Mouse (Mus musculus): ENCODE data around the gene Ncoa6. TPM values are rescaled to one million over a fixed set of nuclear protein-coding genes. Genes with fewer than 3 reads are reported as not detected.

The Ncoa6 gene
- polyA plus RNA-seq, 1 experiment from 2014 or later, result 29.9 TPM

GRCm38 (mm10) chr2:155381643-155382331 lies 91.9 kb downstream of the Ncoa6 start:
- H3K9ac ChIP-seq (ENCODE audit: low read length), result peak overlapping the region; percentile 98
- H3K4me3 ChIP-seq (ENCODE audit: low read depth, low read length), result peak overlapping the region; percentile 73
- peak overlapping the region; percentile 99 for H3K27ac ChIP-seq (ENCODE audit: low read depth, low read length)
- peaks cover 15% of the 10 kb centered on the region for H3K36me3 ChIP-seq (ENCODE audit: control insufficient read depth, insufficient read depth, low read length)
- WGBS, result 0% methylated on average over 68 of the region's 68 CpGs
- peak overlapping the region; percentile 84 for H3K4me2 ChIP-seq (ENCODE audit: low read length)
- peak; percentile 98 for DNase-seq (ENCODE audit: low spot score)
- H3K27me3 ChIP-seq (replicated peaks; ENCODE audit: control insufficient read depth, insufficient read depth, low read length), result no peaks in the 10 kb centered on the region
- peaks cover 24% of the 10 kb centered on the region for H3K4me1 ChIP-seq (ENCODE audit: control insufficient read depth, insufficient read depth, low read length)
- no peaks in the 10 kb centered on the region for H3K9me3 ChIP-seq (replicated peaks; ENCODE audit: control insufficient read depth, low read length)
- peak; percentile 93 for ATAC-seq

DNA sequence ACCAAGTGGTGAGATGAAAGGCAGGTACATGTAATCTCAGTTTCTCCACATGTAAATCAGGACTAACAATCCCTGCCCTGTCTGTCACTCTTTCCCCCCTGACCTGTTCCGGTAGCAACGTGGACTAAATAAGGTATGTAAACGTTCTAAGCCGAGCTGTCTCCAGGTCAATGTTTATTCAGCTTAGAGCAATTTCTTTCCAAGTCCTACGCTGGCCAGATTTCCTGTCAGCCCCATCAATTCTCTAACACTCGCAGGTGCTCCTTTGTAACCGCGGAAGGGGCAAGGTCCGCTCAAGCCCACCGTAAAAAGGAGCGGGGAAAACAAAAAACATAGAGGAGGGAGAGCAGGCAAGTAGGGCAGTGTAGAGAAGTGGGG lies 92.6 kb downstream of the Ncoa6 start:
- no peak for ATAC-seq
- H3K36me3 ChIP-seq (ENCODE audit: control insufficient read depth, insufficient read depth, low read length), result peaks cover 8% of the 10 kb centered on the region
- no peaks in the 10 kb centered on the region for H3K9me3 ChIP-seq (replicated peaks; ENCODE audit: control insufficient read depth, low read length)
- H3K27ac ChIP-seq (ENCODE audit: low read depth, low read length), result peak overlapping the region; percentile 99
- H3K4me1 ChIP-seq (ENCODE audit: control insufficient read depth, insufficient read depth, low read length), result peaks cover 17% of the 10 kb centered on the region
- 3% methylated on average over 11 of the region's 11 CpGs for WGBS
- no peaks in the 10 kb centered on the region for H3K27me3 ChIP-seq (replicated peaks; ENCODE audit: control insufficient read depth, insufficient read depth, low read length)
- peak overlapping the region; percentile 98 for H3K9ac ChIP-seq (ENCODE audit: low read length)
- peak overlapping the region; percentile 73 for H3K4me3 ChIP-seq (ENCODE audit: low read depth, low read length)
- DNase-seq (ENCODE audit: low spot score), result peak; percentile 37
- peak overlapping the region; percentile 84 for H3K4me2 ChIP-seq (ENCODE audit: low read length)

DNA sequence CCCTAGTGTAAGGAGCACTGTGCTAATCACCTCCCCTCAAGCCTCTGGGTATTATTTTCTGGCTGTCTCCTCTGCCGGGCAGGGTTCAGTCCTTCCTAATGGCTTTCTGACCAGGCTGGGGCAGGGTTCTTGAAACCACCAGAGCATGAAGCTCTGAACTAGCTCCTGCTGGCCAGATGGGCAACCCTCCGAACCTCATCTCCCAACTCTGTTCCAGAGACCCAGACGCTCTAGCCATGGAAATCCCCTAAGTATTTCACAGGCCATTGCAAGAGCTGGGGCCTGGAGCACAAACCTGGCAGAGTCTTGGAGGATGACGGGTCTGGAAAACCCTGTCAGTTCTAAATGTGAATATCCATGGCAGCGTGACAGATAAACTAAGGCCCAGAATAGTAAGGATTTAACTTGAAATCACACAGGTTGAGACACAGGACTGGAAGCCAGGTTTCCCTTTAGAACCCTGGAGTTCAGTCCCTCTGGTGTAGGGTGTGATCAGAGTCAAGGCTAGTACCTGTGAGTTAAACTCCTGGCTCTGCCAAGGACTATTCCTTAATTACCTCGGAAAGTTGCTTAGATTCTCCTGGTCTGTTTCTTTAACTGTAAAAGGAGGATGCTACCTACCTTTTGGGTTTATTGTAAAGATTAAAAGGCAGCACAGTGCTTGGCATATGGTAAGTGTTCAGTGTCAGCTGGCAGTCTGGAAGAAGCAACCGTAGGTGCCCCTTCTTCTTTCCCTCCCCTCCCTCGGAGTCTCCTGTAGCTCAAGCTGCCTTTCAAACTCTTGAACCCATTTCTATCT lies 93.2 kb downstream of the Ncoa6 start, which contains the start of gene Trp53inp2:
Gene Trp53inp2, plus strand, starts transcription at position 799 of the 799 bp plus-strand sequence.
- peak within 1 kb of the TSS; percentile 73 for H3K4me3 ChIP-seq (ENCODE audit: low read depth, low read length)
- H3K9ac ChIP-seq (ENCODE audit: low read length), result peak within 1 kb of the TSS; percentile 98
- H3K4me1 ChIP-seq (ENCODE audit: control insufficient read depth, insufficient read depth, low read length), result peaks cover 12% of the 10 kb centered on the region
- H3K27ac ChIP-seq (ENCODE audit: low read depth, low read length), result peak within 1 kb of the TSS; percentile 99
- H3K36me3 ChIP-seq (ENCODE audit: control insufficient read depth, insufficient read depth, low read length), result peaks cover 2% of the 10 kb centered on the region; the same call in 1 of the 2 replicates
- H3K27me3 ChIP-seq (replicated peaks; ENCODE audit: control insufficient read depth, insufficient read depth, low read length), result no peaks in the 10 kb centered on the region
- WGBS, result 37% methylated on average over 8 of the region's 8 CpGs
- H3K9me3 ChIP-seq (replicated peaks; ENCODE audit: control insufficient read depth, low read length), result no peaks in the 10 kb centered on the region
- no peak for ATAC-seq
- peak; percentile 33 for DNase-seq (ENCODE audit: low spot score)
- H3K4me2 ChIP-seq (ENCODE audit: low read length), result peak within 1 kb of the TSS; percentile 84

GRCm38 (mm10) chr2:155376191-155376590 lies 97.5 kb downstream of the Ncoa6 start:
- Histone ChIP-seq H3K27ac (ENCODE audit: low read depth, low read length) (no peak overlapping the region), H3K9me3 (replicated peaks; ENCODE audit: control insufficient read depth, low read length) (no peaks in the 10 kb centered on the region), H3K4me1 (ENCODE audit: control insufficient read depth, insufficient read depth, low read length) (no peaks in the 10 kb centered on the region), H3K9ac (ENCODE audit: low read length) (no peak overlapping the region), H3K4me2 (ENCODE audit: low read length) (no peak overlapping the region), H3K36me3 (ENCODE audit: control insufficient read depth, insufficient read depth, low read length) (no peaks in the 10 kb centered on the region), H3K4me3 (ENCODE audit: low read depth, low read length) (no peak overlapping the region), H3K27me3 (replicated peaks; ENCODE audit: control insufficient read depth, insufficient read depth, low read length) (no peaks in the 10 kb centered on the region)
- DNase-seq (ENCODE audit: low spot score), result no peak
- no peak for ATAC-seq
- 82% methylated on average over 10 of the region's 10 CpGs for WGBS

DNA sequence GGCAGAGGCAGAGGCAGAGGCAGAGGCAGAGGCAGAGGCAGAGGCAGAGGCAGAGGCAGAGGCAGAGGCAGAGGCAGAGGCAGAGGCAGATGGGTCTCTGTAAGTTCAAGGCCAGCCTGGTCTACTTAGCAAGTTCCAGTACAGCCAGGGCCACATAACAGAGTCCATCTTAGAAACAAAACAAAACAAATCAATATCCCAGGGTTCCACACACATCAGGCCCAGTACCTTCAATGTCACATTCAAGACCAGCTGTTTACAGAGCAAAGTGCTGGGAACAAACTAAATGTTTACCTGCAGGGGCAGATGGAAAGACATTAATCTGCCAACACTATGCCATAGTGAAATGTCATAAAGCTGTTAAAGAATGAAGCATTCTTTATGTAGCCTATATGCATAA lies 99.2 kb downstream of the Ncoa6 start:
- H3K9ac ChIP-seq (ENCODE audit: low read length), result no peak overlapping the region
- DNase-seq (ENCODE audit: low spot score) (no peak), ATAC-seq (no peak)
- H3K4me3 ChIP-seq (ENCODE audit: low read depth, low read length), result no peak overlapping the region
- no peaks in the 10 kb centered on the region for H3K27me3 ChIP-seq (replicated peaks; ENCODE audit: control insufficient read depth, insufficient read depth, low read length)
- no peak overlapping the region for H3K27ac ChIP-seq (ENCODE audit: low read depth, low read length)
- no peaks in the 10 kb centered on the region for H3K4me1 ChIP-seq (ENCODE audit: control insufficient read depth, insufficient read depth, low read length)
- no peaks in the 10 kb centered on the region for H3K9me3 ChIP-seq (replicated peaks; ENCODE audit: control insufficient read depth, low read length)
- no peaks in the 10 kb centered on the region for H3K36me3 ChIP-seq (ENCODE audit: control insufficient read depth, insufficient read depth, low read length)
- H3K4me2 ChIP-seq (ENCODE audit: low read length), result no peak overlapping the region

DNA sequence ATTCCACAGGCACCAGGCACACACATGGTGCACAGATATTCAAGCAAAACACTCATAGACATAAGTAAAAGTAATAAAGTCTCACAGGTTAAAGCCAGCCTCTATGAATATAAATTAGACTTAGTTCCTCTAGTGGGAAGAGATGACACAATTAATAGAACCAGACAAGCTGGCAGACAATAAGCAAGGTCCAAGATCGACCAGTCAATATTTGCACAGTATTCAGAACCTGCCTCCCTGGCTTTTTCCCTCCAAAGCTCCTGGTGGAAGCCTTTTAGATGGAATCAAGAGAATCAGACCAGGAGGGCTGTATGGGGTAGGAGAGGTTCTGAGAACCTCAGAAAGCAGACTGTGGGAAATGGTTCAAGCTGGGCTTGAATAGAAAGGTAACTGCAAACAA lies 99.8 kb downstream of the Ncoa6 start:
- ATAC-seq (no peak), DNase-seq (ENCODE audit: low spot score) (no peak)
- Histone ChIP-seq H3K4me1 (ENCODE audit: control insufficient read depth, insufficient read depth, low read length) (no peaks in the 10 kb centered on the region), H3K27me3 (replicated peaks; ENCODE audit: control insufficient read depth, insufficient read depth, low read length) (no peaks in the 10 kb centered on the region), H3K36me3 (ENCODE audit: control insufficient read depth, insufficient read depth, low read length) (no peaks in the 10 kb centered on the region), H3K4me3 (ENCODE audit: low read depth, low read length) (no peak overlapping the region), H3K27ac (ENCODE audit: low read depth, low read length) (no peak overlapping the region), H3K9me3 (replicated peaks; ENCODE audit: control insufficient read depth, low read length) (no peaks in the 10 kb centered on the region), H3K4me2 (ENCODE audit: low read length) (no peak overlapping the region), H3K9ac (ENCODE audit: low read length) (no peak overlapping the region)
- WGBS, result 80% methylated on average over 1 of the region's 1 CpGs

GRCm38 (mm10) chr2:155373302-155373701 lies 100.4 kb downstream of the Ncoa6 start:
- no peak overlapping the region for H3K9ac ChIP-seq (ENCODE audit: low read length)
- DNase-seq (ENCODE audit: low spot score) (no peak), ATAC-seq (no peak)
- H3K9me3 ChIP-seq (replicated peaks; ENCODE audit: control insufficient read depth, low read length), result no peaks in the 10 kb centered on the region
- no peaks in the 10 kb centered on the region for H3K36me3 ChIP-seq (ENCODE audit: control insufficient read depth, insufficient read depth, low read length)
- H3K4me3 ChIP-seq (ENCODE audit: low read depth, low read length), result no peak overlapping the region
- H3K4me2 ChIP-seq (ENCODE audit: low read length), result no peak overlapping the region
- H3K4me1 ChIP-seq (ENCODE audit: control insufficient read depth, insufficient read depth, low read length), result no peaks in the 10 kb centered on the region
- no peak overlapping the region for H3K27ac ChIP-seq (ENCODE audit: low read depth, low read length)
- WGBS, result 71% methylated on average over 1 of the region's 1 CpGs
- H3K27me3 ChIP-seq (replicated peaks; ENCODE audit: control insufficient read depth, insufficient read depth, low read length), result no peaks in the 10 kb centered on the region

DNA sequence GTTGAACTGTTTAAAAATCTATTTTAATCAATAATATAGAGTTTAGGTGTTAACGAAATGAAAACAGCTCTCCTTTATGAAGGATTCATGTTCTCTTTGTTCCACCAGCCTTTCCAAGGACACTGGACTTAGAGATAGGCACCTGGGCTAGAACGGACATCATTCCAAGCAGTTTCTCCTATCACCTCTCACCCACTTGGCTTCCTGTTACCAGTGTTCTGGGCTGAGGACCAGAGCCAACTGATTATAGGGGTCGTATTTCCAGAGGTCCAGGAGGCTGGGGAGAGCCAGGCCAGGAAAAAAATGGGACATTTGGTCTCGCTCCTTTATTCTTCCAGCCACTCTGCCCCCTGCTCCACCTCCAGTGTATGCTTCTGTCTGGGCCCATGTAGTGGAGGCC lies 101.2 kb downstream of the Ncoa6 start:
- Histone ChIP-seq H3K9ac (ENCODE audit: low read length) (no peak overlapping the region), H3K4me2 (ENCODE audit: low read length) (no peak overlapping the region), H3K9me3 (replicated peaks; ENCODE audit: control insufficient read depth, low read length) (no peaks in the 10 kb centered on the region), H3K4me1 (ENCODE audit: control insufficient read depth, insufficient read depth, low read length) (no peaks in the 10 kb centered on the region), H3K27ac (ENCODE audit: low read depth, low read length) (no peak overlapping the region), H3K27me3 (replicated peaks; ENCODE audit: control insufficient read depth, insufficient read depth, low read length) (no peaks in the 10 kb centered on the region), H3K4me3 (ENCODE audit: low read depth, low read length) (no peak overlapping the region), H3K36me3 (ENCODE audit: control insufficient read depth, insufficient read depth, low read length) (no peaks in the 10 kb centered on the region)
- ATAC-seq, result no peak
- DNase-seq (ENCODE audit: low spot score), result no peak
- 73% methylated on average over 4 of the region's 4 CpGs for WGBS

- peak; percentile 56 for DNase-seq (ENCODE audit: low spot score)
- no peak overlapping the region for H3K27ac ChIP-seq (ENCODE audit: low read depth, low read length)
- no peak overlapping the region for H3K4me2 ChIP-seq (ENCODE audit: low read length)
These were observed 104.3 kb downstream of the Ncoa6 start for GRCm38 (mm10) chr2:155369333-155369883.

More at GRCm38 (mm10) chr2:155369333-155369883, 104.3 kb downstream of the Ncoa6 start:
- Histone ChIP-seq H3K9ac (ENCODE audit: low read length) (no peak overlapping the region), H3K4me3 (ENCODE audit: low read depth, low read length) (no peak overlapping the region), H3K27me3 (replicated peaks; ENCODE audit: control insufficient read depth, insufficient read depth, low read length) (no peaks in the 10 kb centered on the region), H3K9me3 (replicated peaks; ENCODE audit: control insufficient read depth, low read length) (no peaks in the 10 kb centered on the region), H3K36me3 (ENCODE audit: control insufficient read depth, insufficient read depth, low read length) (no peaks in the 10 kb centered on the region), H3K4me1 (ENCODE audit: control insufficient read depth, insufficient read depth, low read length) (no peaks in the 10 kb centered on the region)
- no peak for ATAC-seq
- 66% methylated on average over 7 of the region's 7 CpGs for WGBS
